Mouse (Mus musculus): ENCODE measurements at regions not wholly inside any gene's neighbourhood (a gene's known extent, or its start where the extent isn't known, plus 50 kb on each side); places are given as distances from the start of the nearest gene placed in this dataset.

GRCm38 (mm10) chr3:56256271-56256670, 72.8 kb upstream of the Nbea start:
- Histone ChIP-seq H3K9ac (ENCODE audit: low read depth, low read length) (no peak overlapping the region), H3K27ac (ENCODE audit: low read depth, low read length) (no peak overlapping the region), H3K4me3 (ENCODE audit: low read length) (no peak overlapping the region), H3K27me3 (ENCODE audit: control insufficient read depth, insufficient read depth, low read length) (no peaks in the 10 kb centered on the region), H3K9me3 (ENCODE audit: control insufficient read depth, low read length) (no peaks in the 10 kb centered on the region), H3K4me2 (replicated peaks; ENCODE audit: low read depth, low read length) (no peak overlapping the region), H3K36me3 (ENCODE audit: control insufficient read depth, insufficient read depth, low read length) (no peaks in the 10 kb centered on the region), H3K4me1 (ENCODE audit: control insufficient read depth, insufficient read depth, low read length) (no peaks in the 10 kb centered on the region)
- ATAC-seq (ENCODE audit: low FRiP score, low TSS enrichment), result no peak
- WGBS, result 53% methylated on average over 5 of the region's 5 CpGs

GRCm38 (mm10) chr3:56244370-56244769, 60.9 kb upstream of the Nbea start:
- H3K36me3 ChIP-seq (ENCODE audit: control insufficient read depth, insufficient read depth, low read length), result no peaks in the 10 kb centered on the region
- no peak overlapping the region for H3K4me2 ChIP-seq (replicated peaks; ENCODE audit: low read depth, low read length)
- WGBS, result 31% methylated on average over 1 of the region's 1 CpGs
- no peak overlapping the region for H3K9ac ChIP-seq (ENCODE audit: low read depth, low read length)
- H3K4me1 ChIP-seq (ENCODE audit: control insufficient read depth, insufficient read depth, low read length), result no peaks in the 10 kb centered on the region
- ATAC-seq (ENCODE audit: low FRiP score, low TSS enrichment), result no peak
- H3K27me3 ChIP-seq (ENCODE audit: control insufficient read depth, insufficient read depth, low read length), result no peaks in the 10 kb centered on the region
- H3K9me3 ChIP-seq (ENCODE audit: control insufficient read depth, low read length), result no peaks in the 10 kb centered on the region
- no peak overlapping the region for H3K27ac ChIP-seq (ENCODE audit: low read depth, low read length)
- H3K4me3 ChIP-seq (ENCODE audit: low read length), result no peak overlapping the region

DNA sequence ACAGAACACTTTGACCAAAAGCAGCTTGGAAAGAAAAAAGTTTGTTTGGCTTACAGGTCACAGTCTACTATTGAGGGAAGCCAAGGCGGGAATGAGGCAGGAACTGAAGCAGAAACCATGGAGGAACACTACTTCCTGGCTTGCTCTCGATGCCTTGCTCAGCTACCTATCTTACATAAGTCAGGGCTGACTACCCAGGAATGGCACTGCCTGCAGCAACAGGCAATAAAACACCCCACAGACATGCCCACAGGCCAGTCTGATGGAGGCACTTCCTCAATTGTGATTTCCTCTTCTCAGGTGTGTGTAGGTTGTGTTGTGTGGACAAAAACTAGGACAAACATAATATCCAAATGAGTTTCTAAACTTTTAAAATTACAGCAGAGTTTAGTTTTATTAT, 54.7 kb upstream of the Nbea start:
- Histone ChIP-seq H3K27ac (ENCODE audit: low read depth, low read length) (no peak overlapping the region), H3K4me3 (ENCODE audit: low read length) (no peak overlapping the region), H3K9ac (ENCODE audit: low read depth, low read length) (no peak overlapping the region), H3K27me3 (ENCODE audit: control insufficient read depth, insufficient read depth, low read length) (no peaks in the 10 kb centered on the region), H3K9me3 (ENCODE audit: control insufficient read depth, low read length) (no peaks in the 10 kb centered on the region), H3K36me3 (ENCODE audit: control insufficient read depth, insufficient read depth, low read length) (no peaks in the 10 kb centered on the region), H3K4me1 (ENCODE audit: control insufficient read depth, insufficient read depth, low read length) (no peaks in the 10 kb centered on the region), H3K4me2 (replicated peaks; ENCODE audit: low read depth, low read length) (no peak overlapping the region)
- no peak for ATAC-seq (ENCODE audit: low FRiP score, low TSS enrichment)
- 67% methylated on average over 2 of the region's 2 CpGs for WGBS

GRCm38 (mm10) chr3:56236163-56236562, 52.7 kb upstream of the Nbea start:
- ATAC-seq (ENCODE audit: low FRiP score, low TSS enrichment), result no peak
- H3K27ac ChIP-seq (ENCODE audit: low read depth, low read length), result no peak overlapping the region
- H3K4me1 ChIP-seq (ENCODE audit: control insufficient read depth, insufficient read depth, low read length), result no peaks in the 10 kb centered on the region
- H3K36me3 ChIP-seq (ENCODE audit: control insufficient read depth, insufficient read depth, low read length), result no peaks in the 10 kb centered on the region
- WGBS, result 74% methylated on average over 1 of the region's 1 CpGs
- no peak overlapping the region for H3K9ac ChIP-seq (ENCODE audit: low read depth, low read length)
- no peaks in the 10 kb centered on the region for H3K9me3 ChIP-seq (ENCODE audit: control insufficient read depth, low read length)
- no peak overlapping the region for H3K4me3 ChIP-seq (ENCODE audit: low read length)
- no peak overlapping the region for H3K4me2 ChIP-seq (replicated peaks; ENCODE audit: low read depth, low read length)
- H3K27me3 ChIP-seq (ENCODE audit: control insufficient read depth, insufficient read depth, low read length), result no peaks in the 10 kb centered on the region

Measured in kidney, embryonic 14.5 days (tissue).